Mouse (Mus musculus): ENCODE results near the gene Il18.
"Not testable (repeated sequence)": the region's sequence is repeated elsewhere in the genome, so short reads cannot be mapped to it uniquely, and the experiment has no call there.

The Il18 gene

GRCm38 (mm10) chr9:50612115-50612514, 57.5 kb downstream of the Il18 start:
- no peak for DNase-seq

GRCm38 (mm10) chr9:50616161-50616560, 61.5 kb downstream of the Il18 start:
- DNase-seq = no peak

- peak; percentile 93 for DNase-seq
Observed at GRCm38 (mm10) chr9:50616766-50617603, 62.4 kb downstream of the Il18 start, which contains the start of the genes Pih1d2 and Nkapd1. Gene Pih1d2 (plus strand): TSS chr9:50617321. Gene Nkapd1 (minus strand): TSS chr9:50617464.

- DNase-seq = no peak
Observed at GRCm38 (mm10) chr9:50617794-50618330, 63.2 kb downstream of the Il18 start.

GRCm38 (mm10) chr9:50630903-50631302, 76.3 kb downstream of the Il18 start:
- DNase-seq = not testable (repeated sequence)

Measured in embryo, embryonic 11 days (tissue).